Mouse (Mus musculus): ENCODE measurements around the gene Hoxa7.

GRCm38 (mm10) chr6:52170166-52170897, 51.3 kb downstream of the Hoxa7 start:
- no peak for TF ChIP-seq POLR2A (IDR thresholded peaks at IDR 0.05; ENCODE audit: insufficient read length, low read depth)
- no peak for TF ChIP-seq USF1 (IDR thresholded peaks at IDR 0.05; ENCODE audit: low read depth)

Measured in myocyte (in vitro differentiated cells).